Mouse (Mus musculus) ES-Bruce4 (cell line): ENCODE measurements around the gene Smad3. TPM values are rescaled to one million over a fixed set of nuclear protein-coding genes. Genes with fewer than 3 reads are reported as not detected.

ENCODE experiments used
- H3K27ac ChIP-seq: 2 replicates; pipeline ENCODE4 v1.5.1; 2012; ENCODE audit warnings: low read length, inconsistent platforms; ENCODE audit not compliant: insufficient read depth
- H3K27me3 ChIP-seq: 2 replicates; pipeline ENCODE4 v1.6.1; 2012; ENCODE audit warnings: mild to moderate bottlenecking, low read length, inconsistent platforms; ENCODE audit not compliant: control insufficient read depth, poor library complexity, insufficient read depth, severe bottlenecking
- H3K36me3 ChIP-seq: 2 replicates; pipeline ENCODE4 v1.6.1; 2012; ENCODE audit warnings: inconsistent platforms, mild to moderate bottlenecking, low read length, moderate library complexity; ENCODE audit not compliant: control insufficient read depth, poor library complexity, insufficient read depth, severe bottlenecking
- H3K4me1 ChIP-seq: one replicate; pipeline ENCODE4 v1.8.1; 2011; ENCODE audit warnings: low read length; ENCODE audit not compliant: control insufficient read depth, insufficient read depth
- H3K4me3 ChIP-seq: 2 replicates; pipeline ENCODE4 v1.5.1; 2011; ENCODE audit warnings: low read depth, mild to moderate bottlenecking, low read length
- H3K9ac ChIP-seq: 2 replicates; pipeline ENCODE4 v1.6.1; 2012; ENCODE audit warnings: low read depth, mild to moderate bottlenecking, inconsistent platforms; ENCODE audit not compliant: poor library complexity, severe bottlenecking
- H3K9me3 ChIP-seq: replicated peaks from 2 replicates; pipeline ENCODE4 v1.6.1; 2012; ENCODE audit warnings: mild to moderate bottlenecking, low read length, inconsistent platforms; ENCODE audit not compliant: control insufficient read depth, poor library complexity, insufficient read depth, severe bottlenecking
- CTCF ChIP-seq: IDR thresholded peaks from one replicate; pipeline ENCODE4 v1.8.1; 2011; ENCODE audit warnings: low read depth, low read length
- EP300 ChIP-seq: IDR thresholded peaks from 2 replicates; pipeline ENCODE4 v1.6.1; 2011; ENCODE audit warnings: low read depth, low read length; ENCODE audit not compliant: insufficient read depth
- POLR2A ChIP-seq: IDR thresholded peaks from one replicate; pipeline ENCODE4 v1.8.1; 2011; ENCODE audit warnings: low read length; ENCODE audit not compliant: insufficient read depth
- polyA plus RNA-seq: library from polyadenylated mRNA; stranded (reverse); fragments of >200 nt; gene quantifications from 2 replicates; pipeline ENCODE4 v1.2.4, GENCODE M21; 2011; ENCODE audit warnings: low read depth; ENCODE audit not compliant: missing spikeins, insufficient read depth, insufficient read length

Smad3 gene
- polyA plus RNA-seq, 1 experiment: 25.7 TPM

GRCm38 (mm10) chr9:63682943-63683342, 74.9 kb downstream of the Smad3 start:
- no peak overlapping the region for H3K9ac ChIP-seq
- H3K4me1 ChIP-seq: no peaks in the 10 kb centered on the region
- TF ChIP-seq EP300 (no peak), POLR2A (no peak), CTCF (no peak)
- H3K9me3 ChIP-seq: no peaks in the 10 kb centered on the region
- H3K36me3 ChIP-seq: no peaks in the 10 kb centered on the region
- H3K27ac ChIP-seq: no peak overlapping the region
- no peaks in the 10 kb centered on the region for H3K27me3 ChIP-seq
- no peak overlapping the region for H3K4me3 ChIP-seq

- TF ChIP-seq CTCF (no peak), POLR2A (no peak), EP300 (no peak)
Measured at GRCm38 (mm10) chr9:63682301-63682700, 75.5 kb downstream of the Smad3 start.

GRCm38 (mm10) chr9:63678076-63678475, 79.7 kb downstream of the Smad3 start:
- Histone ChIP-seq H3K27me3 (no peaks in the 10 kb centered on the region), H3K4me1 (no peaks in the 10 kb centered on the region), H3K9me3 (no peaks in the 10 kb centered on the region), H3K36me3 (no peaks in the 10 kb centered on the region), H3K9ac (no peak overlapping the region), H3K4me3 (no peak overlapping the region), H3K27ac (no peak overlapping the region)
- TF ChIP-seq CTCF (no peak), POLR2A (no peak), EP300 (no peak)

More at GRCm38 (mm10) chr9:63682301-63682700, 75.5 kb downstream of the Smad3 start:
- H3K36me3 ChIP-seq: no peaks in the 10 kb centered on the region
- H3K9me3 ChIP-seq: no peaks in the 10 kb centered on the region
- no peak overlapping the region for H3K27ac ChIP-seq
- H3K4me1 ChIP-seq: no peaks in the 10 kb centered on the region
- no peak overlapping the region for H3K9ac ChIP-seq
- no peak overlapping the region for H3K4me3 ChIP-seq
- no peaks in the 10 kb centered on the region for H3K27me3 ChIP-seq

- no peak overlapping the region for H3K27ac ChIP-seq
- no peak overlapping the region for H3K4me3 ChIP-seq
- no peaks in the 10 kb centered on the region for H3K36me3 ChIP-seq
- no peak for TF ChIP-seq CTCF
- no peak for TF ChIP-seq EP300
- no peak for TF ChIP-seq POLR2A
- H3K9me3 ChIP-seq: no peaks in the 10 kb centered on the region
- H3K27me3 ChIP-seq: no peaks in the 10 kb centered on the region
- H3K9ac ChIP-seq: no peak overlapping the region
- no peaks in the 10 kb centered on the region for H3K4me1 ChIP-seq
Measured at GRCm38 (mm10) chr9:63677621-63678020, 80.2 kb downstream of the Smad3 start.

GRCm38 (mm10) chr9:63674613-63675012, 83.2 kb downstream of the Smad3 start:
- Histone ChIP-seq H3K9ac (no peak overlapping the region), H3K4me1 (no peaks in the 10 kb centered on the region), H3K9me3 (no peaks in the 10 kb centered on the region), H3K36me3 (no peaks in the 10 kb centered on the region), H3K4me3 (no peak overlapping the region), H3K27me3 (no peaks in the 10 kb centered on the region), H3K27ac (no peak overlapping the region)
- no peak for TF ChIP-seq EP300
- no peak for TF ChIP-seq POLR2A
- no peak for TF ChIP-seq CTCF

GRCm38 (mm10) chr9:63673494-63673805, 84.3 kb downstream of the Smad3 start:
- H3K27ac ChIP-seq: no peak overlapping the region
- TF ChIP-seq CTCF (no peak), POLR2A (no peak), EP300 (no peak)
- no peaks in the 10 kb centered on the region for H3K27me3 ChIP-seq
- H3K36me3 ChIP-seq: no peaks in the 10 kb centered on the region
- no peak overlapping the region for H3K4me3 ChIP-seq
- H3K9me3 ChIP-seq: no peaks in the 10 kb centered on the region
- no peaks in the 10 kb centered on the region for H3K4me1 ChIP-seq
- no peak overlapping the region for H3K9ac ChIP-seq
